Mouse (Mus musculus) layer of hippocampus, adult 9-10 months (tissue): ENCODE results near the gene Astn1.

ENCODE experiments used
- DNase-seq: peaks from one replicate; pipeline ENCODE4 v3.0.0; 2022; ENCODE audit warnings: low spot score

The Astn1 gene

DNA sequence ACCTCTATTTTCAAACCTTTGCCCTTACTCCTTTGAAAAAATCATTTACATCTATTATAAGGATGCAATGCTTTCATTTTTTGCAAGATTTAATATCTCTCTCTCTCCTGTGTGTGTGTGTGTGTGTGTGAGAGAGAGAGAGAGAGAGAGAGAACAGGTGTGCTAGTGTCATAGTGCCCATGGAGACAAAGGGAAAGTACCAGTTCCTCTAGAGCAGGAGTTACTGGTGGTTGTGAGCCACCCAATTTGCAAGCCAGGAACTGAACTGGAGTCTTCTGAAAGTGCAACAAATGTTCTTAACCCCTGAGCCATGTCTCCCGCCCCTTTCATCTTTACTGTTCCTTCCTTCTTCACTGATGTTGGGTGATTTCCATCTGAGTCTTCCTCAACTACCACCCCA is 253.1 kb downstream of the Astn1 start:
- DNase-seq = no peak

DNA sequence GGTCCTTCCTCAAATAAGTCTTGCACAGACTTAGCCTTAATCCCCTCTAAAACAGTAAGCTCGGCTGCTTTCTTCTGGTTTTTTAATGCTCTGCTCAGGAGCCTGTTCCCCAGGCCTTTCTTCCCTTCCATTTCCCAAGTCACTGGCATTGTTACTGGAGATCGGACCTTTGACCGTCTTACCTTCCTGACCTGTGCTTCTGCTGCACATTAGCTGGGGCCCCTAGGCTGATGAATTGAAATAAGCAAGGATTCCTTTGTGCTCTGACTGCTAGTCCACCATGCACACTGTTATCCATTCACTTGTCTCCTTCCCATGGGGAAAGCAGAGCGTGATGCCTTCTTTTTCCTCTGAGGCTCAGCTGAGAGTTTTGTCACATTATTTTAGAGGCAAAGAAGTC is 255.9 kb downstream of the Astn1 start:
- no peak for DNase-seq

DNA sequence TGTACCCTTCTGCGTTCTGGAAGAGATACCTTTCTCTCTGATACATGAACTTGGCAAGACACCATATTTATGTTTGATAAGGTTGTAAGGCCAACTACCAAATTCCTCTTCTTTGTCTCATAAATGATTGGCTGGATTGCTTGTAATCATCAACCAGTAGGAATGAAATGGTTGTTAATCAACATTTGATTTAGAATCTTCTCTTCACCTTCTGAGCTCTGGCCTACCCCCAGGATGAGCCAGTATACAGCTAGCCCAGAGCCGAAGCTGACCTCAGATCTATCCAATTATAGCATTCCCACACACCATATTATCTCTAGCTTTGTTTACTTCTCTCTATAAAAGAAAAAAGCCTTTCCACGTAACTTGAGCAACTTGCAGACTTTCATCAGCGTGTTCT is 270.9 kb downstream of the Astn1 start:
- no peak for DNase-seq

DNA sequence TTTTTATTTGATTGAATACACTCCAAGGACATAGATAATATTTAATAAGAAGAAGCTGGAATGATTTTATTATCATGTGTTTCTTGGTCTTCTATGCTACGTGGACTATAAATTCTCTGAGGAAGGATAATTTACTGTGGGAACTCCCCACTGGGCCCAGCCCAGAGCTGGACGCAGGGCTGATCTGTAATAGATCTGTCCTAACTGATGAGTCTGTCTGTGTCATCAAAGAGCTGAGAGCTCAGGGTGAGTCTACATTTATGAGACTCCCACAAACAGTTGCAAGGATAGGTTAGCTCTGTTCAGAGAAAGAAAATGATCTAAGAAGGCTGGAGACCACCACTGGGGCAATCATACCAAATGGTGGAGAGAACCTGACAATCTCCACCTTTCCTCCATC is 271.4 kb downstream of the Astn1 start:
- DNase-seq = no peak

DNA sequence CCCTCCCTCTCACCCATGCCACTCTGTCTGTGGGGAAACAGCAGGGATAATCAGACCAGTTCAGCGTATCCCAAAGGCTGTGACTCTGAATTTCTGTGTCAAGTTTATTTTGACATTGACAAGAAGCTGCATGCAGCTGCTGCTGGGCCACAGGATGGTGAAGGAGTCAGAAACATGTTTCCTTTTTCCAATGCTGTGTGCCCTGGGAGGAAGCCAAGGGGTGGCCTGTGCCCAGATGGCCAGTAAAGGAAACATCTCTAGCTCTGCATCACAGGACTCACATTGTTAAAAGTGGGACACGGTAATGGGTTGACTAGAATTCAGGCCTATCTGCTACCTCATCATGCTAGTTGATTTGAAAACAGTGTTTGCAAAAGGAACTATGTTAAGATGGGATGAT is 279.2 kb downstream of the Astn1 start:
- no peak for DNase-seq

DNA sequence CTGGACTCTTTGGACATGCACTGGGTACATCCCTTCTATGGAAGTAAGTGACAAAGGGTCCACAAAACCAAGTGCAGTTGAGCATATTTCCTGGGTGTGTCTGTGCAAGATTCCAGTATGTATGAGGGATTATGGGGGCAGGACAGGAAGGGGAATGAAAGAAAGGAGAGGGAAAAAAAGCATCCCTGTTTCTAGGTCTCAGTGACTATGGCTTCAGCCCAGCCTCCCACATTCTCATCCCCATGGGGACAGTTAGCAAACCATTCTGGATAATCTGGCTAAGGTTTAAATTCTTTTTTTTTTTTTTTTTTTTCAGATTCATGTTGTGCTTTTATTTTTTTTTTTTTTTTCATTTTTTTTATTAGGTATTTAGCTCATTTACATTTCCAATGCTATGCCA is 280.2 kb downstream of the Astn1 start:
- no peak for DNase-seq

DNA sequence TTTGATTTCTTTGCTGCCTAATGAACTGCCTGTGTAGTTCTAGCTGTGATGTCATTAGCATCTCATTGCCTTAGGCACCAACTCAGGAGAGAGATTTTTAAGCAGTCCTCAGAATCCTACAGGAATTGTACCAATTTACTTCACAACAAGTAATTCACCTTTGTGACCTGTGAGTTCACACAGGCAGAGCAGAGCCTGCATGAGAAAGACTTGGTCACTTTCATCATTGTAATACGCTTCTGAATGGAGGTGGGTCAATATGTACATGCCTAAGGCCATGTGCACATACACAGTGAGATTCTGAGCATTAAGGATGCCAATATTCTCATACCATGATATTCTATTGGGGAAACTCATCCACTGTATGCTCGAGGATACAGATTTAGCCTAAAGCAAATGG is 290.7 kb downstream of the Astn1 start:
- DNase-seq = no peak

DNA sequence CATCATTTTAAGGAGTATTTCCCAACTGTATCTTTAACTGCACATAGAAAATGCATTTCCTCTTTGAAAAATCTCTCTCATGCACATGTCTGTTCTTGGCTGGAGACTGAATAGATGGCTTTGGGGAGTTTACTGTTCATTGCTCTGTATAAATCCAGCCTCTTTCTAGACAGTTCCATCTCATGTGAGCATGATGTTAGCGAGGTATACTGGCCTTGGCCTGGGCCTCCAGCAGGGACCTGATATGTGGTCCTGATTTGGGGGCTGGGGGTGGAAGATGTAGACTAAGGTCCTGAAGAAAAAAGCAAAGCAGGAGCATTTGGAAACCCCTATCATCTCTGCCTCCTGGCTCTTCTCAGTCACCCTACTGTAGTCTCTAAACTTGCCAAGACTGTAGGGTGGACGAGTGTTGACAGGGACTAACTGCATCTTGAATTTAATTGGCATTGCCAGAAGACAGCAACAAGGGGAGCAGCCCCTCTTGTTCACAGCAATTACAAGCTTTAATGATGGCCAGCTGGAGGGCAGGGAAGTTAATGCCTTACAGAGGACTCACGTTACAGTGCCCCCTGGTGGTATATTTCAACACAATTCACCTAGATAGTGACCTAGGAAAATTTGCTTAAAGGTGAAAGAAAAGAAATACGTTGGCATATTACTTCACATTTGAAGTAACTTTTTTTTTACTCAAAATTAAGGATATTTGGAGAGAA is 291.9 kb downstream of the Astn1 start:
- peak; percentile 24 for DNase-seq

DNA sequence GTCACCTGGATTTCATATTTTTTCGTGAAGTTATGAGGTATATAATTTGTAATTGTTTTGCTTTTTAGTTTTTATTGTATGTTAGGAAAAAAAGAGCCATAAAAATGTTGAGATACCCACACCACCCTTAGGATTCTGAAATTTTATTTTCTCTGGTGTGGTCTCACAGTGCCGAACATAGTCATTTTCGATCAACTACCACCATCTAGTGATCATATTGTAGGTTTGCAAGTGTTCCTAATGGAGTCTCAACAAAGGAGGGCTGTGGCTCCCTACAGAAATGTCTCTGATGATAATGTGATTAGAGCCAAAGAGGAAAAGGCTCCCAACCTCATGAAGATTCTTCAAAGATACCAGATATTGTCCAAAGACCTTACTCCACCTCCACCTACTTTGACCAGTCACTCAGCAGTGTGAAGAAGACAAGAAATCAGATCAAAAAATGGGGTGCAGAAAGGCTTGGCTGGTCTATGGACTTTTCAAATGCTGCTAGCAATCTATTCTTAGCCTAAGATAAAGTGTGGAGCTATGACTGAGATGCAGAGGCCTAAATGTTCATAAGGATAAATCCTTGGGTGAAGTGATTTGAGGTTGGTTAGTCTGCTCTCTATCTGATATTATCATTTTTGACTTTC is 292.6 kb downstream of the Astn1 start:
- peak; percentile 25 for DNase-seq

DNA sequence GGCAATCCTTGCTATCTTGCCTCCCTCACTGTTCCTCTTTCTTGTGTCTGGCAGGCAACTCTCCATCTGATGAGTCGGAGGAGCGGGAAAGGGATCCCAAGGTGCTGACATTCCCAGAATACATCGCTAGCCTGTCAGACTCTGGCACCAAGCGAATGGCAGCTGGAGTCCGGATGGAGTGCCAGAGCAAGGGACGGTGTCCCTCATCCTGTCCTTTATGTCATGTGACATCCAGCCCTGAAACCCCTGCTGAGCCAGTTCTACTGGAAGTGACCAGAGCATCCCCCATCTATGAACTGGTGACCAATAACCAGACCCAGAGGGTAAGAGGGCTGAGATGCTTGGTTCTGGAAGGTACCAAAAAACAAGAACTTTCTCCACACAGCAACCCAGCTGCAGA is 294.9 kb downstream of the Astn1 start:
- DNase-seq = no peak

DNA sequence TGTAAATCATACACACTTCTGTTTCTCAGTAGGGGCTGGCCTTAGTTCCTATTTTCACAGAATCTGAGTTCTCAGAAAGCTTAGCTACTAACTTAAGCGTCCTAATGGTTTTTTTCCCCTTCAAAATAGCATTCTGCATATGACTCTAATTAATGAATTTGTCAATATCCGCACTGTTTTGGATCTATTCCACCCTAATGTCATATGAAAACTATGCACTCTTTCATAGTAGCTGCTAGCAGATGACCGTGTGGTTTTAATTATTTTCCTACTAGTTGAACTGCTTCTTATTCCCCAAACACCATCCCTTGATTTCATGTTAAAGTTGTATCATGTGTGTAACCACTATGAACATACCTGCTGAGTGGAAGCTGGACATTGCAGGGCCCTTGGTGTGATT is 303.9 kb downstream of the Astn1 start:
- DNase-seq = no peak

DNA sequence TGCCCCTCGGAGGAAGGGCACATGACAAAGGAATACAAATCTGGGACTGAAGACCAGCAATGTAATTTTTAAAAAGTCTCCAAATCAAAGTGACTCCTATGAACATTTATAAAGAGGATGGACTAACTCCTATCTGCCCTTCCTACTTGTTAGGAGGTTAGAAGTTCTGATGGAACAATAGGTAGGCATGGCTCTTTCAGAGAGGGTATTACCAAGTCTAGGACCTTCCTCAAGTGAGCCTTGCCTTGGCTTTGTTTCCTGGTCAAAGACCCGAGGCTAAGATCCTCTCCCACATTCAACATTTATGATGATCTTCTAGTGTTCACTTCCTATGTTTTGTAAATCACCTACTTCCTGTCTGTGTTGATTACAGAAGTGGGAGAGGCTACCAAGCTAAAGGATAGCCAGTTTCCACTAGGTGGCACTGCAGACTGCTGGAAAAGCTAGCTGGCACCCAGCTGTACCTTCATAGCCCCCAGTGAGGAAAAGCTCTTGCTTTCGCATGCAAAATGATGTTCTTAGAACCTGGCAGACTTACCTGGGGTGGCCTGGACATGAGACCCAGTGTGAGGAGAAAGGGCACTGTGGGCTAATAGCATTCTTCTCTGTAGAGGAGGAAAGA is 308.0 kb downstream of the Astn1 start:
- DNase-seq = no peak

DNA sequence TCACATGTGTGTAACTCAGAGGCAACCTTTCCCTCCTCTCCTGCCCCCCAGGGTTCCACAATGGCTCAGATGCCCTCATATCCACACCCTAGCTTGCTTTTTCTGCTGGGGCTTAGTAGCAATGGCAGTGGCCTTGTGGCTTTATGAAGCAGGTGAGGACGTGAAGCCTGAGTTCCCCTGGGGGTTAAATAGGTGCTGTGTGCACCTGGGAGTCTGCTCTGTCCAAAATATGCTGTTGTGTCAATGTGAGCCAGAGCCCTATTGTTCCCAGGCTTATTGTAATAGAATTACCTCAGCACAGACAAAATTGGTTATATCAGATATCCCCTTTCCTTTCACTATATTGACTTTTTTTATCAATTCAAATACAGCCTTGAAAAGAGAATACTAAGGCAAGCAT is 325.7 kb downstream of the Astn1 start:
- no peak for DNase-seq

DNA sequence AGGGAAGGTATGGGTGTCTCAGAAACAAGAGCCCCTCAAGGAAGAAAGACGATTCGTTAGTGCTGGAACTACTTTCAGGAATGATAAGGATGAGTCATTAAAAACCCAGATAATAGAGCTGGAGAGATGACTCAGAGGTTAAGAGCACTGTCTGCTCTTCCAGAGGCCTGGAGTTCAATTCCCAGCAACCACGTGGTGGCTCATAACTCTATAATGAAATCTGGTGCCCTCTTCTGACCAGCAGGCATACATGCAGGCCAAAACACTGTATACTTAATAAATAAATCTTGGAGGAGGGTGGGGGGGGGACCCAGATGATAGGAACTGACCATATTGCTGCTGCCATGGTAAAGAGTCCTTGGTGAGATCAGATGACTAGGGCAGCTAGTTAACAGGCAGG is 335.4 kb downstream of the Astn1 start:
- DNase-seq = no peak

DNA sequence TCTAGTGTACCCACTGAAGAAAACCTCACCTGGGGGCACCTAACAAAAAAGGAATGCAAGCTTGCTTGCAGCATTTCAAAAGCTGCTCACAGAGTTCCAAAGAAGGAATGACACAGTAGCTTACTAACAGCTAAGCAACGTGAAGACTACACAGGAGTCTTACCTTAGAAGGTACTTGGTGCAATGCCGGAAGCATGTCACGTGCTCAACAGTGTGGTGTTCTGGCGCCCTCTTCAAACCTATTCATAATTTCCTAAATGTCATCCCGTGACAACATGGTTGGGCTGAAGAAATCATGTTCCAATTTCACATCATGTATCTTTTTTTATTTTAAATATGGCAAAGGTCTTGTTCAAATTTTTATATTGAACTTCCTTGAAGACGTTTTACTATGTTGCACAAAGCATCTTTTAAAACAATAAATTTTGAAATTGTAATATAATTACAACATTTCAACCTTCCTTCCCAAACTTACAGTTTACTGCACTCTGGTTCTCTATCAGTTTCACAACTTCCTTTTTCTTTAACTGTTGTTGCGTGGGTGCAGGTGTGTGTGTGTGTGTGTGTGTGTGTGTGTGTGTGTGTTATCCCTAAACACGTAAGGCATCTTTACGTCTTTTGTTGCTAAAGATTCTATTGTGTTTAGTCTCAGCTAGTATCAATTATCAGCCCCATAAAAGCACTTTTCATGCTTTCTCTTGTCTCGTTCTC is 335.9 kb downstream of the Astn1 start:
- DNase-seq = no peak

DNA sequence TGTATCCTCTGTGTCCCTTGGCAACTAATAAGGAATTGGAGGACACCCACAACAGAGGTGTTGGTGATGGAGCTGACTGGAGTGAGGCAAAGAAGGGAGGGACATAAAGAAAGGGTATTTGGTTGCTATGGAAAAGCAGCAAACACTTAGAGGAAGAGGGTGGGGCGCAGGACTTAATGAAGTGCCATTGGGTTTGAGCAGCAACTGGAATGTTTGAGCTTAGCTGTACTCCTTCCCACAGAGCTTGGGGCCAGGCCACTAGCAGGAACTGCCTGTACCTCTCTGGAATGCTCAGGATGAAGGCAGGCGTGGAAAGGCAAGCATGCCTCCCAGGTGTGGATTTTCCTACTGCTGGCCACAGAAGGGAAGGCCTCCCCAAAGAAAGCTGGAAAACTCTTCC is 337.2 kb downstream of the Astn1 start:
- DNase-seq = no peak

DNA sequence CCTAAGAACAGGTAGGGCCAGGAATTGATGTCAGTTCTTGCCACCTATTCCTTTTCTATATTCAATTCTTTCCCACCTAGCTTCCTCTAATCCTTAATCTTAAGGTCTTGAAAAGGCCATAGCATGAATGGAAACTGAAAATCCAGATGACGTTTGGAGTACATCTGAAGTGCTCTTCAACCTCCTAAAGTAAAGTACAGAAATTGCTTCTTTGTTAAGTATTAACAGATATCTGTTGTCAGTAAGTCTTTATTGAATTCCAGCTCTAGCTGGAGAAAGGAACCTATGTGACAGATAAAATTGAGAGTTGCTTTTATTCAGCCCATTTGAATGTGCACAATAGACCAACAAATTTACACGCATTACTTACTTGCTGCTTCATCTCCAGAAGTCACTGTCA is 338.1 kb downstream of the Astn1 start:
- DNase-seq = no peak

DNA sequence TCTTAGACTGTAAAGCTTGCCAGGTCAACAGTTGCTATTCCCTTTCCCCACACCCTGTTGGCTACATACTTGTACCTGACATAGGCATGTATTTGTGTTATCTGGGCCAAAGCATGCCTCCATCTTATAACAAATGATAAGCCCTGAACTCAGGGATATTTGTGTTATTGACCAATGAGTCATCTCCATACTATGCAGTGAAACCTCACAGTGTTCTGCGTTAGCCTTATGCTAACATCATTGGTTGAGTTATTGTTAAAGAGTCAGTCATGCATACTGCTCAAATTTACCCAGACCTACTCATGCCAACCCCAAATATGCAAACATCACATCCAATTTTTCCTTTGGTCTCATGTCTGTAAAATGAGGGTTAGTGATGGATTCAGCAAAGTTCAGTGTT is 339.3 kb downstream of the Astn1 start:
- no peak for DNase-seq

DNA sequence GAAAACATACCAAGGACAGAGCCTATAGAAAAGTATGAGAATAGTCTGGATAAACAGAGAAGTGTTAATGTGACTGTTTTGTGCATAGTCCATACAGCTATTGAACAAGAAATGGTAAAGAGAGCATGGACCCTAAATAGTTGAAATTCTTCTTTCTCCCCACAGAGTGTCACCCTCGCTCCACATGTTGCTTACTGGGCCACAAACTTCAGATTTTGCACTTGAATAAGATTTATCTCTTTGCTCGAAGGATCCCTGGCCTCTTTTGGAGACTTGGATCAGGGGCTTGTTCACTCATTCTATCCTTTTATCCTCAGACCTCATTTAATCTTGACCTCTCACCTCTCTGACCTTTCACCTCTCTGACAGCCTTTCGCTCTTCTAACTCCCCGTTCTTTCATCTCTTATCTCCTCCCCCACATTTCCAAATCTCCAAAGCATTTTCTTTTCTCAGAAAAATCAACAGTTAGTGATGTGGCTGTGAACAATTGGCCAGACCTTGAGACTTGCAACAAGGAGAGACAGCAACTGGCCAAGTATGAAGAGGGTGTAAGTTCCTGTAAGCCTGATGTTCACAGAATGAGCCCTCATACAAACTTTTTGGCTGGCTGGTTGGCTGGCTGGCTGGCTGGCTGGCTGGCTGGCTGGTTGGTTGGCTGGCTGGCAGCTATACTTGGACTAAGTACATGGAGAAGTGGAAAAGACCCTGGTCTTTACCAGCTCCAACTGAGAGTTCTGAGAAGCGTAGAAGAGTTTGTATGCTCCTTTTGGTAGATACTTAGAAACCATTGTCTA is 351.4 kb downstream of the Astn1 start:
- DNase-seq = no peak

DNA sequence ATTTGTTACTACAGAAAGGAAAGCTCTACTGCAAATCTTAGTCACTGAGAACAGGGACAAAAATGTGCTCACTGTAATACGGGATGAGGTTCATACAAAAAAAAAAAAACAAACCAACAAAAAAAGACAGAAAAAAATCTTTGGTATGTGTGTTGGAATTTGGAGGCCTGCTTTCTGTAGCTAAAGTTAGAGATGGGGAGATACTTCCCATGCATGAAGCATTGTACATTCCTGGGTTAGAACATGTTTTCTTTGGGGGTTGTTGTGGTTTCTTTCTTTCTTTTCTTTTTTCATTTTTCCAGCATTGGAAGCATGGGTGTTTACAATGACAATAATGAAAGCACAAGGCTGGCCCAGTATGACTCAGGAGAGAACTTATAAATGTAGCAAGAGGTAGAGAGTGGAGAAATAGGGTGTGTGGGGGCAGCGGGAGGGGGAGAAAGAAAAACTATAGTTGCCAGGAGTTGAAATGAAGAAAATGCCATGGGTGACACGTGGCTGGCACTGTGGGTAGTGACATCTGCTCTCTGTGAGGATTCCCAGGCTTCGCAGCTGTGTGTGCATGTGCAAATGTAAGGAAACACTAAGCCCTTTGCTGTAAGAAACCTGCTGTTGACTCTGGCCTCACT is 370.9 kb downstream of the Astn1 start:
- no peak for DNase-seq

DNA sequence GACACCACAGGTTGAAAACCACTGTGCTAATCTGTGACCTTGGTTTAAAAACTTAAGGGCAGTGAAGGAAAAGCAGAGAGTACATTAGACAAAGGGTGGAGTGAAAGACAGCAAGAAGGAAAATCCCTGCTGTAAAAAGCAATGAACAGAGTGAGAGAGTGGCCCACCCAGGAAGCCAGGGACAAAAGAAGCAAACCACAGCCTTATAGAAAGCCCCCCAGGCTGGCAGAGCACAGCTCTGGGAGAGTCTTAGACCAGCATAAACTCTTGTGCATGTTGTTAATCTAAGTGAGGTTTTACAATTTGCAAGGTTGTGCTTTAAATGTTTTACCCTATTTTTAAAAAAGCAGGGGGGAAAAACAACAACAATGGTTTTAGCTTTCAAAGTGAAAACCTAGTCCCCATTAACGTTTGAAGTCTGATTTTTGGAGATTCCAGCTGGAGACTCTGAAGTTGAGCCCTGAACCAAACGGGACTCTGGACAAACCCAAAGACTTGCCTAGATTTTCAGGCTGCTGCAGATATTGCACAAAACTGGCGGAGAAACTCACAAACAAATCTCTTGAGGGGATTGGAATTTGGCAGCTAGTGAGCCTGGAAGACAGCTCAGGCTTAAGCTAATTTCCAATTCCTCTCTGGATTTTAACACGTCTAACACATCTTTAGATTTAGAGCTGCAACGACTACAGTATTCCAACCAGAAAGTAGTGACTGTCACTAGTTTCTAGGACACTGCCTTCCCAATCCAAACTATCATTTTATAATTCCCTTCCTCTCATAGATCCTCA is 377.3 kb downstream of the Astn1 start:
- no peak for DNase-seq
